Mouse (Mus musculus) stomach, embryonic 15.5 days (tissue): ENCODE results near the gene Myh9. TPM values are rescaled to one million over a fixed set of nuclear protein-coding genes. Genes with fewer than 3 reads are reported as not detected.

ENCODE experiments used
- ATAC-seq: fragments of 200-750 bp; cut with Nextera tagmentation; 2 replicates; pipeline ENCODE4 v1.8.0; 2017; ENCODE audit warnings: low read depth, moderate number of reproducible peaks, moderate TSS enrichment; ENCODE audit not compliant: insufficient read depth, low FRiP score
- H3K27ac ChIP-seq: fragments of 300-500 bp; sonication (generic); 2 replicates; pipeline ENCODE4 v1.5.1; 2015; ENCODE audit warnings: mild to moderate bottlenecking, inconsistent platforms
- H3K27me3 ChIP-seq: fragments of 300-500 bp; sonication (generic); replicated peaks from 2 replicates; pipeline ENCODE4 v1.6.1; 2015; ENCODE audit warnings: inconsistent platforms
- H3K36me3 ChIP-seq: fragments of 300-500 bp; sonication (generic); 2 replicates; pipeline ENCODE4 v1.6.1; 2015; ENCODE audit warnings: inconsistent platforms
- H3K4me1 ChIP-seq: fragments of 300-500 bp; sonication (generic); 2 replicates; pipeline ENCODE4 v1.6.1; 2015; ENCODE audit warnings: inconsistent platforms
- H3K4me2 ChIP-seq: fragments of 300-500 bp; sonication (generic); 2 replicates; pipeline ENCODE4 v1.6.1; 2015; ENCODE audit warnings: mild to moderate bottlenecking, inconsistent platforms
- H3K4me3 ChIP-seq: fragments of 300-500 bp; sonication (generic); replicated peaks from 2 replicates; pipeline ENCODE4 v1.5.1; 2015; ENCODE audit warnings: inconsistent platforms
- H3K9ac ChIP-seq: fragments of 300-500 bp; sonication (generic); 2 replicates; pipeline ENCODE4 v1.6.1; 2015; ENCODE audit warnings: inconsistent platforms
- H3K9me3 ChIP-seq: fragments of 300-500 bp; sonication (generic); 2 replicates; pipeline ENCODE4 v1.6.1; 2016; ENCODE audit warnings: inconsistent platforms
- WGBS: fragments of 180-500 bp; shearing (Covaris S2); methylation state at CpG from one replicate; pipeline ENCODE4 v1.1.7; 2015; 5-methylcytosine and 5-hydroxymethylcytosine counted together
- polyA plus RNA-seq: library from polyadenylated mRNA; unstranded; fragments of >200 nt; fragmentation: Nextera tagmentation; extraction: Ambion mirVana; gene quantifications from 2 replicates; pipeline ENCODE4 v1.2.1, GENCODE M21; 2015

Myh9 gene
- polyA plus RNA-seq, 1 experiment from 2014 or later = 57.0 TPM

DNA sequence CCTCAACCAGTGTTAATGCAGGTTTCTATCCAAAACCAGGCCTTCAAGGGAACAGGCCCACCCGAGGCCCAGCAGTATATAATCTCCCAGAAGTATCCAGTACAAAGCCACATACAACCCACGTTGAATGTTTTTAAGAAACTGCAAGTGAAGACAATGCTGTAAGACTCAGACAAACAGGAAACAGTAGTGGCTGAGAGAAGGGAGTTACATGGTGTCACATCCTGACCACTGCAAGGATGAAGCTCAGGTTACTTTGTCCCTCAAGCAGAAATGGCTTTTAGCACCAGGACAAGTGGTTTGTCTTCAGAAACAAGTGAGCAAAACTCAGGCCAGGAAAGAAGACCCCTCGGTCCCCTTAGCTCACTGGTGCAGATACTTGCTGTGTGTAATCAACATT, 52.8 kb downstream of the Myh9 start:
- no peak for ATAC-seq
- Histone ChIP-seq H3K36me3 (peaks cover 86% of the 10 kb centered on the region), H3K9ac (no peak overlapping the region), H3K27me3 (no peaks in the 10 kb centered on the region), H3K27ac (no peak overlapping the region), H3K4me2 (no peak overlapping the region), H3K4me1 (no peaks in the 10 kb centered on the region), H3K4me3 (no peak overlapping the region), H3K9me3 (no peaks in the 10 kb centered on the region)
- WGBS = 88% methylated on average over 3 of the region's 3 CpGs

GRCm38 (mm10) chr15:77788356-77788755, 53.6 kb downstream of the Myh9 start:
- no peak overlapping the region for H3K4me3 ChIP-seq
- 86% methylated on average over 6 of the region's 6 CpGs for WGBS
- H3K27ac ChIP-seq = no peak overlapping the region
- no peak overlapping the region for H3K4me2 ChIP-seq
- peaks cover 90% of the 10 kb centered on the region for H3K36me3 ChIP-seq
- no peaks in the 10 kb centered on the region for H3K27me3 ChIP-seq
- H3K4me1 ChIP-seq = no peaks in the 10 kb centered on the region
- no peak overlapping the region for H3K9ac ChIP-seq
- ATAC-seq = no peak
- no peaks in the 10 kb centered on the region for H3K9me3 ChIP-seq

DNA sequence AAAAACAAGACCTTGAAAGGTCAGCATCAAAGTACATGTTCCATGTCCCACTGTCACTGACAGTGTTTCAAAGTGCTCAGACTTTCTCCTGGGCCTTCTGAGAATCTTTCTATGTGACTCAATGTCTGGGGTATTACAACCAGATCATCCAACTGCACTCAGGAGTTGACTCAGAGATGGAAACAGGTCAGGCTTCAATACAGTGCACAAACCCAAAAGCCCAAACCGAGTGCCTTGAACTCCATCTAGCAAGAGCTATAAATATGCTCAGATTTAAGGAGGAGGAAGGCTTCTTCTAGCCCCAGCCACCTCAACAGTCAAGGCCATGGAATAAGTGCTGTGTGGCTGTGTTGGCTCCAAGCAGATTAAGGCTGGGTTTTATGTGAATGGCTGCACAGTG, 56.2 kb downstream of the Myh9 start:
- 82% methylated on average over 1 of the region's 1 CpGs for WGBS

GRCm38 (mm10) chr15:77784039-77784824, 57.7 kb downstream of the Myh9 start:
- 69% methylated on average over 22 of the region's 22 CpGs for WGBS
- Histone ChIP-seq H3K36me3 (peaks cover 92% of the 10 kb centered on the region), H3K9ac (no peak overlapping the region), H3K4me3 (no peak overlapping the region), H3K9me3 (no peaks in the 10 kb centered on the region), H3K4me1 (no peaks in the 10 kb centered on the region), H3K4me2 (no peak overlapping the region), H3K27ac (no peak overlapping the region), H3K27me3 (no peaks in the 10 kb centered on the region)
- no peak for ATAC-seq

More for the DNA sequence above, 56.2 kb downstream of the Myh9 start:
- no peak overlapping the region for H3K4me2 ChIP-seq
- H3K27ac ChIP-seq = no peak overlapping the region
- no peaks in the 10 kb centered on the region for H3K27me3 ChIP-seq
- H3K4me3 ChIP-seq = no peak overlapping the region
- no peak for ATAC-seq
- H3K36me3 ChIP-seq = peaks cover 93% of the 10 kb centered on the region
- H3K4me1 ChIP-seq = no peaks in the 10 kb centered on the region
- H3K9me3 ChIP-seq = no peaks in the 10 kb centered on the region
- H3K9ac ChIP-seq = no peak overlapping the region

DNA sequence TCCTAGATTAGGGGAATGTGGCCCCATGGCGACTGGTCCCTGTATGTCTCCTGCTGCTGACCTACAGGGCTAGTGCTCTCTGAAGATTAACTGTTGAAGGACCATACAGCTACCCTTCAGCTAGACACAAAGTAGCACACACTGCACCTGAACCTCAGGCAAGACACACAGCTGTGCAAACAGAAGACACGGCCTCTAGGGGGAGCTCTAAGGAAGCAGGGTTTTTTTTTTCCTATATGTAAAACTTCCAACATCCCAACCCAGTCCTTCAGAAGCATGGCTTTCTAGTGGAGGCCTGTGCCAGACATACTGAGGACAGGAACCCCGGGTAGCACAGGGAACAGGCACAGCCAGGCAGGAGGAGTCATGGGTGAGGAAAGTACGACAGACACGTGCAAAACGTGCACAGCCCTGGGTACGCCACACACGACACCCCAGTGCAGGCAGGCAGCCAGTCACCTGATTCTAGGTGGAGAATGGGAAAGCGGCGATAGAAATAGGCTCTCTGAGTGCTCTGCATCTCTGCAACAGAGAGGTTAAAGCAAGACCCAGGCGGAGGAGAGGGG, 59.4 kb downstream of the Myh9 start:
- H3K9me3 ChIP-seq = no peaks in the 10 kb centered on the region
- 80% methylated on average over 11 of the region's 11 CpGs for WGBS
- H3K27me3 ChIP-seq = no peaks in the 10 kb centered on the region
- no peak for ATAC-seq
- H3K4me1 ChIP-seq = no peaks in the 10 kb centered on the region
- no peak overlapping the region for H3K4me2 ChIP-seq
- H3K36me3 ChIP-seq = peaks cover 94% of the 10 kb centered on the region
- no peak overlapping the region for H3K9ac ChIP-seq
- H3K4me3 ChIP-seq = no peak overlapping the region
- H3K27ac ChIP-seq = no peak overlapping the region

DNA sequence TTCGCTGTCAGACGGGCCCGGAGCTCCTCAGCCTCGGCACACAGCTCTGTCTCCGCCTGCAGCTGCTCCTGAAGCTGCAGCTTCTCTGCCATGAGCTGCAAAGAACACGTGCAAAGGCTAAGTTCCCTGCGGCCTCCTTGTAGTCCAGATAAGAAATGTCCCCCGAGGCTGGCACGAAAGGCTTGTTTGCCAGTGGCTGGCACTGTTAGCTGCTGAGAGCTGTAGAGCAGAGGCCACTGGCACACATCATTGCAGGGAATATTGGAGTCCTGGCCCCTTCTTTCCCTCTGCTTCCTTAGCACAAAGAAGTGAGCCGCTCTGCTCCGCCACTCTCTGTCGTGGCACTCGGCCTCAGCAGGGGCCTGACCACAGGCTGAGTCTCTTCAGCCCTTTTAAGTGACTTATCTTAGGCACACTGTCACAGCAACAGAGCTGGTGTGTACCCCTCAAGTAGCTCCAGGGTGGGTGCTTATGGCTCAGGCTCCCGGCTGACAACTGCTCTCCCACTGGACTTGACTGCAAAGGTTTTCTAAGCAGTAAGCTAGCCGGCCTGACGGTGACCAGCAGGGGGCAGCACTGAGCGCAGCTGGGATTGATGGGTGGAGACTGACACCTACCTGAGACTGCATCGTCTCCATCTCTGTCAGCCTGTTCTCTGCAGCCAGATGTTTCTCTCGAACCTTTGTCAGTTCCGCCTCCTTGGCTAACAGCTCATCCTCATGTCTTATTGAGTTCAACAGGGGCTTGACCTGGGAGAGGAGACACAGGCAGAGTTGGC, 66.6 kb downstream of the Myh9 start:
- WGBS = 66% methylated on average over 20 of the region's 20 CpGs
- peaks cover 96% of the 10 kb centered on the region for H3K36me3 ChIP-seq
- H3K4me1 ChIP-seq = no peaks in the 10 kb centered on the region
- no peaks in the 10 kb centered on the region for H3K27me3 ChIP-seq
- H3K9me3 ChIP-seq = no peaks in the 10 kb centered on the region
- no peak overlapping the region for H3K27ac ChIP-seq
- ATAC-seq = no peak
- no peak overlapping the region for H3K9ac ChIP-seq
- no peak overlapping the region for H3K4me2 ChIP-seq
- no peak overlapping the region for H3K4me3 ChIP-seq

GRCm38 (mm10) chr15:77774303-77774702, 67.7 kb downstream of the Myh9 start:
- ATAC-seq = no peak
- Histone ChIP-seq H3K4me3 (no peak overlapping the region), H3K36me3 (peaks cover 96% of the 10 kb centered on the region), H3K27me3 (no peaks in the 10 kb centered on the region), H3K27ac (no peak overlapping the region), H3K4me2 (no peak overlapping the region), H3K4me1 (no peaks in the 10 kb centered on the region), H3K9me3 (no peaks in the 10 kb centered on the region), H3K9ac (no peak overlapping the region)
- 97% methylated on average over 10 of the region's 10 CpGs for WGBS

- WGBS = 76% methylated on average over 19 of the region's 19 CpGs
- Histone ChIP-seq H3K27me3 (no peaks in the 10 kb centered on the region), H3K4me3 (no peak overlapping the region), H3K27ac (no peak overlapping the region), H3K9ac (no peak overlapping the region), H3K36me3 (peaks cover 96% of the 10 kb centered on the region), H3K4me2 (no peak overlapping the region), H3K9me3 (no peaks in the 10 kb centered on the region), H3K4me1 (no peaks in the 10 kb centered on the region)
- ATAC-seq = peak; percentile 43
These were observed 68.7 kb downstream of the Myh9 start for GRCm38 (mm10) chr15:77773099-77773915.

DNA sequence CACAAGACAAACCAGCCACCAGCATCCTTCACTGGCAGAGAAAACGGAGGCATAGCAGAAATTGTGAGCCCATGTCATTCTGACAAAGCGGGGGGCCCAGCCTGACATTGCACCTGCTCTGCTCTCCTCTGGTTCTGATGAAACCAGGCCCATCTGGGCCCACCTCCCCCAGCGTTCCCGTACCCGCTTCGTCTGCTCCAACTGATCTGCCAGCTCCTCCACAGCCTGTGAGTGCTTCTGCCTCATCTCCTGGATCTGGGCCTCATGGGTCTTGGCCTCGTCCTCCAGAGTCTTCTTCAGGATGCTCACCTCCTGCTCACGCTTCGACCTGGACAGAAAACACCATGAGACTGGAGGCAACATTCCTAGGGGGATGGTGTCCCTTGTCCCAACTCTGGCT, 71.0 kb downstream of the Myh9 start:
- H3K4me2 ChIP-seq = no peak overlapping the region
- no peaks in the 10 kb centered on the region for H3K27me3 ChIP-seq
- no peaks in the 10 kb centered on the region for H3K4me1 ChIP-seq
- no peaks in the 10 kb centered on the region for H3K9me3 ChIP-seq
- no peak overlapping the region for H3K27ac ChIP-seq
- 93% methylated on average over 9 of the region's 9 CpGs for WGBS
- ATAC-seq = no peak
- H3K4me3 ChIP-seq = no peak overlapping the region
- peaks cover 97% of the 10 kb centered on the region for H3K36me3 ChIP-seq
- no peak overlapping the region for H3K9ac ChIP-seq

- H3K27ac ChIP-seq = no peak overlapping the region
- H3K9me3 ChIP-seq = no peaks in the 10 kb centered on the region
- 96% methylated on average over 5 of the region's 5 CpGs for WGBS
- H3K36me3 ChIP-seq = peaks cover 97% of the 10 kb centered on the region
- no peak overlapping the region for H3K9ac ChIP-seq
- no peak overlapping the region for H3K4me2 ChIP-seq
- ATAC-seq = no peak
- no peaks in the 10 kb centered on the region for H3K4me1 ChIP-seq
- H3K27me3 ChIP-seq = no peaks in the 10 kb centered on the region
- no peak overlapping the region for H3K4me3 ChIP-seq
These were observed 71.6 kb downstream of the Myh9 start for GRCm38 (mm10) chr15:77770341-77770740.

- Histone ChIP-seq H3K4me2 (no peak overlapping the region), H3K27ac (no peak overlapping the region), H3K4me3 (no peak overlapping the region), H3K27me3 (no peaks in the 10 kb centered on the region), H3K36me3 (peaks cover 96% of the 10 kb centered on the region), H3K9me3 (no peaks in the 10 kb centered on the region), H3K9ac (no peak overlapping the region), H3K4me1 (no peaks in the 10 kb centered on the region)
- ATAC-seq = no peak
- WGBS = 91% methylated on average over 11 of the region's 11 CpGs
These were observed 75.0 kb downstream of the Myh9 start for GRCm38 (mm10) chr15:77766981-77767380.
